Mouse (Mus musculus) MN1 (cell line): ENCODE data around the gene Plekha7.

ENCODE experiments used
- DNase-seq: peaks from one replicate; pipeline ENCODE4 v3.0.0-alpha.2; 2016; ENCODE audit warnings: low spot score

The Plekha7 gene

GRCm38 (mm10) chr7:116221883-116222282, 86.3 kb downstream of the Plekha7 start:
- no peak for DNase-seq

GRCm38 (mm10) chr7:116220103-116220707, 88.0 kb downstream of the Plekha7 start:
- no peak for DNase-seq

- DNase-seq = no peak
Measured at GRCm38 (mm10) chr7:116217747-116218146, 90.4 kb downstream of the Plekha7 start.

- DNase-seq = no peak
Measured at GRCm38 (mm10) chr7:116211904-116212303, 96.3 kb downstream of the Plekha7 start.

GRCm38 (mm10) chr7:116209926-116210631, 98.1 kb downstream of the Plekha7 start:
- no peak for DNase-seq

- DNase-seq = no peak
Measured at GRCm38 (mm10) chr7:116208880-116209279, 99.3 kb downstream of the Plekha7 start.

- DNase-seq = no peak
Measured at GRCm38 (mm10) chr7:116206806-116207571, 101.2 kb downstream of the Plekha7 start.

GRCm38 (mm10) chr7:116205451-116205850, 102.7 kb downstream of the Plekha7 start:
- no peak for DNase-seq

GRCm38 (mm10) chr7:116202033-116202681, 106.0 kb downstream of the Plekha7 start:
- DNase-seq = no peak

GRCm38 (mm10) chr7:116200951-116201351, 107.2 kb downstream of the Plekha7 start:
- no peak for DNase-seq

GRCm38 (mm10) chr7:116200544-116200943, 107.6 kb downstream of the Plekha7 start:
- no peak for DNase-seq

GRCm38 (mm10) chr7:116198902-116199301, 109.3 kb downstream of the Plekha7 start:
- no peak for DNase-seq

GRCm38 (mm10) chr7:116198407-116198806, 109.8 kb downstream of the Plekha7 start:
- peak; percentile 39 for DNase-seq

- no peak for DNase-seq
Measured at GRCm38 (mm10) chr7:116196974-116197679, 111.0 kb downstream of the Plekha7 start.

GRCm38 (mm10) chr7:116194996-116195395, 113.2 kb downstream of the Plekha7 start:
- DNase-seq = no peak

GRCm38 (mm10) chr7:116192966-116193365, 115.2 kb downstream of the Plekha7 start:
- no peak for DNase-seq

GRCm38 (mm10) chr7:116192096-116192595, 116.0 kb downstream of the Plekha7 start:
- no peak for DNase-seq

- peak; percentile 51 for DNase-seq
Measured at GRCm38 (mm10) chr7:116191138-116191537, 117.0 kb downstream of the Plekha7 start.

GRCm38 (mm10) chr7:116189708-116190107, 118.5 kb downstream of the Plekha7 start:
- no peak for DNase-seq

GRCm38 (mm10) chr7:116188391-116188790, 119.8 kb downstream of the Plekha7 start:
- no peak for DNase-seq

- DNase-seq = no peak
Measured at GRCm38 (mm10) chr7:116187521-116187920, 120.7 kb downstream of the Plekha7 start.

GRCm38 (mm10) chr7:116186847-116187246, 121.3 kb downstream of the Plekha7 start:
- DNase-seq = no peak
